Mouse (Mus musculus) neural tube, embryonic 11.5 days (tissue): ENCODE measurements around the gene Palld. TPM values are rescaled to one million over a fixed set of nuclear protein-coding genes. Genes with fewer than 3 reads are reported as not detected.

Experiments used
- ATAC-seq: fragments of 200-750 bp; cut with Nextera tagmentation; 2 replicates; pipeline ENCODE4 v1.8.0; 2017; ENCODE audit warnings: moderate number of reproducible peaks, mild to moderate bottlenecking, moderate TSS enrichment, moderate library complexity; ENCODE audit not compliant: insufficient read depth, low FRiP score, low TSS enrichment
- DNase-seq: peaks from one replicate; pipeline ENCODE4 v3.0.0-alpha.2; 2015; ENCODE audit warnings: low spot score
- H3K27ac ChIP-seq: fragments of 300-500 bp; sonication (generic); 2 replicates; pipeline ENCODE4 v1.5.1; 2014; ENCODE audit warnings: low read depth, mild to moderate bottlenecking, low read length
- H3K27me3 ChIP-seq: fragments of 300-500 bp; sonication (generic); 2 replicates; pipeline ENCODE4 v1.6.1; 2014; ENCODE audit warnings: mild to moderate bottlenecking, low read length, mixed read lengths; ENCODE audit not compliant: control insufficient read depth, insufficient read depth
- H3K36me3 ChIP-seq: fragments of 300-500 bp; sonication (generic); 2 replicates; pipeline ENCODE4 v1.6.1; 2014; ENCODE audit warnings: mild to moderate bottlenecking, low read length, moderate library complexity, mixed read lengths; ENCODE audit not compliant: control insufficient read depth, insufficient read depth
- H3K4me1 ChIP-seq: fragments of 300-500 bp; sonication (generic); 2 replicates; pipeline ENCODE4 v1.6.1; 2014; ENCODE audit warnings: low read length, mixed read lengths; ENCODE audit not compliant: control insufficient read depth, insufficient read depth
- H3K4me2 ChIP-seq: fragments of 300-500 bp; sonication (generic); 2 replicates; pipeline ENCODE4 v1.6.1; 2014; ENCODE audit warnings: low read depth, mild to moderate bottlenecking, moderate library complexity
- H3K4me3 ChIP-seq: fragments of 300-500 bp; sonication (generic); 2 replicates; pipeline ENCODE4 v1.5.1; 2014; ENCODE audit warnings: low read depth, low read length
- H3K9ac ChIP-seq: fragments of 300-500 bp; sonication (generic); 2 replicates; pipeline ENCODE4 v1.6.1; 2014; ENCODE audit warnings: mild to moderate bottlenecking, low read length
- H3K9me3 ChIP-seq: fragments of 300-500 bp; sonication (generic); 2 replicates; pipeline ENCODE4 v1.6.1; 2016; ENCODE audit warnings: low read length; ENCODE audit not compliant: control insufficient read depth
- WGBS: fragments of 180-500 bp; shearing (Covaris S2); extraction: QIAGEN DNeasy Blood & Tissue Kit; methylation state at CpG from one replicate; pipeline ENCODE4 v1.1.7; 2014; 5-methylcytosine and 5-hydroxymethylcytosine counted together
- polyA plus RNA-seq: library from polyadenylated mRNA; unstranded; fragments of >200 nt; fragmentation: Nextera tagmentation; extraction: Ambion mirVana; gene quantifications from 2 replicates; pipeline ENCODE4 v1.2.1, GENCODE M21; 2014

Gene Palld
- polyA plus RNA-seq, 1 experiment from 2014 or later, result 54.7 TPM

DNA sequence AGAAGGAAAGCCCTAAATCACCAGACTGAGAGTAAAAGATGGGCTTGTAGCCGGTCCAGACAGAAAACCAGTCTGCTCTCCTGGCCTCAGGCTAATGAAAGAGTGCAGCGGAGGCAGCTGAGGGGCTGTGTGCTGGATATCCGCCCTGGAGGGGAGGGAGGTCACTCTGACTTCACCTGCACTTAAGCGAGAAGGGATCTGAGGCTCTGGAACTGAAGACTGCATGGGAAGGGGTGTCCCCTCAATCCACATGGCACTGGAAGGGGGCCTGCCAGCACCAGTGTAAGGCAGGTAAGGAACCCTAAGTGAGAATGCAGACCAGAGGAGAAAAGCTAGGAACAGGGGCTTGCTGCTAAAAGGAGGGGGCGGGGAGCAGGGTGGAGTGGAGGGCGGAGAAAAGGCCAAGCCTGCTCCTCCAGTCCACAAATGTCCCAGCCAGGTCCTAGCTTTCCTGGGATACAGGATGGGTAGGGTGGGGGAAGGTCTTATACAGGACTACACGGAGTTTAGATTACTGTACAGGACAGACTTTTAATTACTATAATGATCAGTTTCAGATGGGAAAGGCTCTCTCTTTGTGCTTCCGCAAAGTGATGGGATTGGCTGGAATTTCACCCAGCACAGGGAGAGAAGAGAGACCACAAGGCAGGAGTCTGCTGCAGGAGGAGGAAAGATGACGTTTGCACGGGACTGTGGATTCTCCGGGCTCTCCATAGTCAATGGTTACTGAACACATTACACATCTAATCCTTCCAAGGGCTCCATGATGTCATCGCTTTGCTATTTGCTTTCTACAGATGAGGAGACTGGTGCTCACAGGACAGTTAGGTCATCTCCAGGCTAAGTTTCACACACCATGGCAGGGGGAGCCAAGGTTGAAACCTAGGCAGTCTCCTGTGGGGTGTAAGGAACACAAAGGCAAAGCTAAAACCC lies 278.7 kb downstream of the Palld start:
- no peak overlapping the region for H3K27ac ChIP-seq
- WGBS, result 28% methylated on average over 12 of the region's 12 CpGs
- peak; percentile 40 for DNase-seq

DNA sequence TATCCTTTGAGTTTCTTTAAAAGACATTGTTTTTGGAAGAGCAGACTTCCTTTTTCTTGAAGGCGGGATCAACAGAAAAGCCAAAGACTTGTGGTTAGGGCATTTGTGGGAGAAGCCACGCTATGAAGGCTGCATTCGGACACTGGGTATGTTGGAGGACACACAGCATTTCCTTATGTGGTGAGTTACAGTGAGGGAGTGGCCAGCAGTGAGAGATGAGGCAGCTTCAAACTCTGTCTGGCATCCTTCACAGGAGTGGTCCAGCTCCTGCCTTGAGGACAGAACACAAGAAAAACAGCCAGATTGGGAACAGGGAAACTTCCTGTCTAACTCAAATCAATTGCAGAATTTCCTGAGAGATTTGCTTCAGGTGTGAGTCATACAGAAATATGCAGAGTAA lies 281.2 kb downstream of the Palld start:
- Histone ChIP-seq H3K27me3 (no peaks in the 10 kb centered on the region), H3K9ac (no peak overlapping the region), H3K4me1 (peaks cover 3% of the 10 kb centered on the region; the same call in 1 of the 2 replicates), H3K27ac (no peak overlapping the region), H3K36me3 (no peaks in the 10 kb centered on the region), H3K9me3 (no peaks in the 10 kb centered on the region), H3K4me3 (no peak overlapping the region), H3K4me2 (no peak overlapping the region)
- WGBS, result 84% methylated on average over 3 of the region's 3 CpGs
- DNase-seq (no peak), ATAC-seq (no peak)

More for the DNA sequence above, 278.7 kb downstream of the Palld start:
- H3K9ac ChIP-seq, result no peak overlapping the region
- H3K4me2 ChIP-seq, result no peak overlapping the region
- no peak overlapping the region for H3K4me3 ChIP-seq
- no peaks in the 10 kb centered on the region for H3K27me3 ChIP-seq
- no peak; the same call in 1 of the 2 replicates for ATAC-seq
- peaks cover 3% of the 10 kb centered on the region; the same call in 1 of the 2 replicates for H3K4me1 ChIP-seq
- no peaks in the 10 kb centered on the region for H3K36me3 ChIP-seq
- H3K9me3 ChIP-seq, result no peaks in the 10 kb centered on the region

DNA sequence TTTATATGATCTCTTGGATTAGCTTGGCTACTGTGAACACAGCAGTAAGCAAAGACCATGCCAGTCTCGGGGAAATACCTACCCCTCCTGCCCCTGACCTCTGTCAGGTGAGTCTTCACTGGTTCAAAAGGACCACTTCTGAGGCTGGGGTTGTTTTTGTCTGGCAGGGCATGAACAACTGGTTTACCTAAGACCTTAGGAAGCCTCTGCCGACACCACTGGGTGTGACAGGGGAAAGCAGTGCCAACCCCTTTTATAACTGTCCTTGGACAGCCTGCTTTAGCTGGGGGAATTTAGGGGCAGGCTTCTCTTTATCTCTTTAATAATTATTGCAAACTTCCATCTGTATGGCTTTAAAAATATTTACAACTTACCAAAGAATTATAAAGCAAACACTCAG lies 284.8 kb downstream of the Palld start:
- no peak for DNase-seq

DNA sequence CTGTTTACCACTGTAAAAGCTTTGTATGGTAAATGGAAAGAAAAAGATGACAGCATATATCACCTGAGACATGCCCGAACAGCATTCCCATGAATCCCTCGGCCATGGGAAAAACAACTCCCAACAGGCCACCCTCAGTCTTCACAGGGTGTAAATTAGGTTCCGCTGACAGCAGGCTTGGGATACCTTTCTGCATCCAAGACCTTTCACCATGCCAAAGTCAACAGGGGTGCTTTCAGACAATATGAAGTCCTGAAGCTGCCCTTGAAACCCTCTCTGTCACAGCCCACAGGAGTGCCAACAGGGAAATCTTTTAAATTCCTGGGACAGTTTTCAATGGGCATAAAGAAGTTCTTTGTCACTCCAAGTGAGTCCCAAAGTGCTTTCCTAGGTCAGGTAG lies 285.4 kb downstream of the Palld start:
- Histone ChIP-seq H3K9me3 (no peaks in the 10 kb centered on the region), H3K27ac (no peak overlapping the region), H3K36me3 (no peaks in the 10 kb centered on the region), H3K4me2 (no peak overlapping the region), H3K9ac (no peak overlapping the region), H3K4me1 (no peaks in the 10 kb centered on the region), H3K4me3 (no peak overlapping the region), H3K27me3 (no peaks in the 10 kb centered on the region)
- no peak for ATAC-seq
- WGBS, result 67% methylated on average over 3 of the region's 3 CpGs
- no peak for DNase-seq

More for the DNA sequence above, 284.8 kb downstream of the Palld start:
- Histone ChIP-seq H3K9me3 (no peaks in the 10 kb centered on the region), H3K27me3 (no peaks in the 10 kb centered on the region), H3K4me2 (no peak overlapping the region), H3K4me3 (no peak overlapping the region), H3K27ac (no peak overlapping the region), H3K36me3 (no peaks in the 10 kb centered on the region), H3K9ac (no peak overlapping the region), H3K4me1 (no peaks in the 10 kb centered on the region)
- 81% methylated on average over 2 of the region's 2 CpGs for WGBS
- no peak for ATAC-seq

DNA sequence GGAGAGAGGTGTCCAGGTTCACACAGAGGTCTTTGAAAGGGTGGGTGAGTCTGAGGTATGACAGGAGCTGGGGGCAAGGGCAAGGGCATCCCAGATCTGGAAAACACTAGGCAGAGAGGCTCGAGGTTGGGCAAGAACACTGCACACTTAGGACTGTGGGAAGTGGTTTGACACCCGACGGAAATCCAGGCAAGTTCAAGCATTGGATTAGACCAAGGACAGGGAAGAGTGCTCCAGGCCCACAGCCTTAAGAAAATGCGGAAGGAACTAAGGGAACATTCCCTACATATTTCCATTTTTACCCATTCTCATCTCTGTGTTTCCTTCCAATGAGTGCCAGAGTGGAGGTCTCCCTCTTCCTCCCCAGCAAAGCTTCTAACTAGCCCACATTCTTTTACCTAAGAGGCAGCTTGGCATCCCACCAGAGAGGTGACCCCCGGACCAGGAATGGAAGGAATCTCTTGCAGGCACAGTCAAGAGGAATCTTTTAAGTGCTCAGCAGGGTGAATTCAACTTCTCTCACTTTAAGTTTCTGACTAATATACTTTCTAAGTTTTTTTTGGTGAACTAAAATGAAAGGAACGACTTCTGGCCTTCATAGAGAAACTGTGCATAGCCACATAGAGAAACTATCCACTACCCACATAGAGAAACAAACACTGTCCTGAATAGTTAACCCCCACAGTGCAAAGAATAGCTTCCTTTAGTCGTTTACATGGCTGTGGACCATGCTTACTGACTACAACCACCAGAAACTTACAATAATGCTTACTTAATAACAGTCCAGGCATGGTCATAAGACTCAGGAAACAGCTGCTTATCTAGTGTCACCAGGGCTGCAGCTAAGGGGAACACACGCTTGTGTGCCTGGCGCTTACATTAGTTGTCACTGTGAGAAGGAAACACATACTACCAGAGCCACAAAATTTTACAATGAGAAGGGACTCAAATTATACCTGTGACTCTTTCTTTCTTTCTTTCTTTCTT lies 286.5 kb downstream of the Palld start:
- Histone ChIP-seq H3K9ac (no peak overlapping the region), H3K4me3 (no peak overlapping the region), H3K4me2 (no peak overlapping the region), H3K36me3 (no peaks in the 10 kb centered on the region), H3K4me1 (no peaks in the 10 kb centered on the region), H3K9me3 (no peaks in the 10 kb centered on the region), H3K27ac (no peak overlapping the region), H3K27me3 (no peaks in the 10 kb centered on the region)
- ATAC-seq (no peak), DNase-seq (no peak)
- 83% methylated on average over 9 of the region's 9 CpGs for WGBS

DNA sequence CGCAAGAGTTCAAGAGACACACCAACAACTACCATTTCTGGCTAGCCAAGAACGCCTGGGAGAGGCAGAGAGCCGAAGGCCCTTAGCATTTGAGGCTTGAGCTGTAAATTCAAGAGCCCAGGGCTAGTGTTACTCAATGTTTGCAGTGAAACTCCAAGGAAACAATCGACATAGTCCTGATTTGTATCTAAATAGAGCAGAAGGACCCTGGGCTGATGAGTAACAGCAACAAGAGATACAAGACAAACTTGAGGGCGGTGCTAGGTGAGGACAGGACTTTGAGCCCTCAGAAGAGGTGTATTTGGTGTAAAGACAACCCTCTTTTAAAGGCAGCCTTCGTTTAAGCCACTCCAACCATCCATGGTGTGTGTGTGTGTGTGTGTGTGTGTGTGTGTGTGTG lies 290.7 kb downstream of the Palld start:
- H3K9ac ChIP-seq, result no peak overlapping the region
- ATAC-seq (no peak), DNase-seq (no peak)
- 93% methylated on average over 6 of the region's 6 CpGs for WGBS
- H3K27me3 ChIP-seq, result no peaks in the 10 kb centered on the region
- no peak overlapping the region for H3K4me3 ChIP-seq
- no peak overlapping the region for H3K4me2 ChIP-seq
- H3K36me3 ChIP-seq, result no peaks in the 10 kb centered on the region
- 0 out of 2 replicates have a peak, but pooled peaks cover 3% of the 10 kb centered on the region for H3K4me1 ChIP-seq
- H3K9me3 ChIP-seq, result no peaks in the 10 kb centered on the region
- H3K27ac ChIP-seq, result no peak overlapping the region

DNA sequence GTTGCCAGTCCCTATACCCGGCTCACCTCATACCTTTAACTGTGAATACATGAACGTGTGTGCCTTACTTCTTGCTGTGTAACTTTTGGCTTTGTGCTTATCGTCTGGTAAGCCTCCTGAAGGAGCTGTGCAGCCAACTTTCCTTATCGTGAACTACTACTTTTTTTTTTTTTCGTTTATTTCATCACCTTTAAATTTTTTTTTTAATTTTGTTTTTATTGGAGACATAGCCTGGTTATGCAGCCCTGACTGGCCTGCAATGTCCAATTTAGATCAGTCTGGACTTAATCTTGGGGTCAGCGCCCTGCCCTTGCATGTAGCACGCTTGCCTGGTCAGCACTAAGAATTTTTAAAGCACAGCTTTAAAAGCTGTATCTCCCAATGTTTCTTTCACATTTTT lies 291.4 kb downstream of the Palld start:
- no peaks in the 10 kb centered on the region for H3K9me3 ChIP-seq
- no peak overlapping the region for H3K4me2 ChIP-seq
- no peaks in the 10 kb centered on the region for H3K27me3 ChIP-seq
- H3K27ac ChIP-seq, result no peak overlapping the region
- ATAC-seq (no peak), DNase-seq (no peak)
- 0 out of 2 replicates have a peak, but pooled peaks cover 3% of the 10 kb centered on the region for H3K4me1 ChIP-seq
- H3K36me3 ChIP-seq, result no peaks in the 10 kb centered on the region
- no peak overlapping the region for H3K4me3 ChIP-seq
- WGBS, result 94% methylated on average over 7 of the region's 7 CpGs
- no peak overlapping the region for H3K9ac ChIP-seq

DNA sequence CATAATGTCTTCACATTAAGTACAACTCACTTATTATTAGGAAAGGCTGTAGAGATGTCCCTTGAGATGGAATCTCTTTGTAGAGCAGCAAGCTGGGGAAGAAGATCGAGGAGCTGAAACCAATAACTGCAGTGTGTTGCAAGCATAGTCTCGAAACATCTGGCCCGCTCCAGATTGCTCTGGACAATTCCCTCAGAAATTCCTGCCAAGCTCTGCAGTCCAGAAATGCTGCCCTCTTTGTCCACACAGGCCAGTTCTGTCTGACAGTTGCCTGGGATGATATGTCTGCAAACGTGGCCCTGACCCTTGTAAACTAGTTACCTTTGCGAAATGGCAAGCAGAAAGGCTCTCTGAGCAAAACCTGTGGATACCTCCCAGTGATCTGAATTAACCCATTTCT lies 291.9 kb downstream of the Palld start:
- ATAC-seq, result no peak
- H3K9ac ChIP-seq, result no peak overlapping the region
- H3K4me3 ChIP-seq, result no peak overlapping the region
- no peaks in the 10 kb centered on the region for H3K9me3 ChIP-seq
- DNase-seq, result no peak
- H3K27ac ChIP-seq, result no peak overlapping the region
- no peak overlapping the region for H3K4me2 ChIP-seq
- H3K4me1 ChIP-seq, result 0 out of 2 replicates have a peak, but pooled peaks cover 3% of the 10 kb centered on the region
- H3K27me3 ChIP-seq, result no peaks in the 10 kb centered on the region
- WGBS, result 79% methylated on average over 5 of the region's 5 CpGs
- H3K36me3 ChIP-seq, result no peaks in the 10 kb centered on the region
